Mouse (Mus musculus) ES-Bruce4 (cell line): ENCODE data around the gene Sox5. TPM values are rescaled to one million over a fixed set of nuclear protein-coding genes. Genes with fewer than 3 reads are reported as not detected.

Experiments used
- H3K27ac ChIP-seq: 2 replicates; pipeline ENCODE4 v1.5.1; 2012; ENCODE audit warnings: low read length, inconsistent platforms; ENCODE audit not compliant: insufficient read depth
- H3K27me3 ChIP-seq: 2 replicates; pipeline ENCODE4 v1.6.1; 2012; ENCODE audit warnings: mild to moderate bottlenecking, low read length, inconsistent platforms; ENCODE audit not compliant: control insufficient read depth, poor library complexity, insufficient read depth, severe bottlenecking
- H3K36me3 ChIP-seq: 2 replicates; pipeline ENCODE4 v1.6.1; 2012; ENCODE audit warnings: inconsistent platforms, mild to moderate bottlenecking, low read length, moderate library complexity; ENCODE audit not compliant: control insufficient read depth, poor library complexity, insufficient read depth, severe bottlenecking
- H3K4me1 ChIP-seq: one replicate; pipeline ENCODE4 v1.8.1; 2011; ENCODE audit warnings: low read length; ENCODE audit not compliant: control insufficient read depth, insufficient read depth
- H3K4me3 ChIP-seq: 2 replicates; pipeline ENCODE4 v1.5.1; 2011; ENCODE audit warnings: low read depth, mild to moderate bottlenecking, low read length
- H3K9ac ChIP-seq: 2 replicates; pipeline ENCODE4 v1.6.1; 2012; ENCODE audit warnings: low read depth, mild to moderate bottlenecking, inconsistent platforms; ENCODE audit not compliant: poor library complexity, severe bottlenecking
- H3K9me3 ChIP-seq: replicated peaks from 2 replicates; pipeline ENCODE4 v1.6.1; 2012; ENCODE audit warnings: mild to moderate bottlenecking, low read length, inconsistent platforms; ENCODE audit not compliant: control insufficient read depth, poor library complexity, insufficient read depth, severe bottlenecking
- CTCF ChIP-seq: IDR thresholded peaks from one replicate; pipeline ENCODE4 v1.8.1; 2011; ENCODE audit warnings: low read depth, low read length
- EP300 ChIP-seq: IDR thresholded peaks from 2 replicates; pipeline ENCODE4 v1.6.1; 2011; ENCODE audit warnings: low read depth, low read length; ENCODE audit not compliant: insufficient read depth
- POLR2A ChIP-seq: IDR thresholded peaks from one replicate; pipeline ENCODE4 v1.8.1; 2011; ENCODE audit warnings: low read length; ENCODE audit not compliant: insufficient read depth
- polyA plus RNA-seq: library from polyadenylated mRNA; stranded (reverse); fragments of >200 nt; gene quantifications from 2 replicates; pipeline ENCODE4 v1.2.4, GENCODE M21; 2011; ENCODE audit warnings: low read depth; ENCODE audit not compliant: missing spikeins, insufficient read depth, insufficient read length

Gene Sox5
- polyA plus RNA-seq, 1 experiment = not detected

DNA sequence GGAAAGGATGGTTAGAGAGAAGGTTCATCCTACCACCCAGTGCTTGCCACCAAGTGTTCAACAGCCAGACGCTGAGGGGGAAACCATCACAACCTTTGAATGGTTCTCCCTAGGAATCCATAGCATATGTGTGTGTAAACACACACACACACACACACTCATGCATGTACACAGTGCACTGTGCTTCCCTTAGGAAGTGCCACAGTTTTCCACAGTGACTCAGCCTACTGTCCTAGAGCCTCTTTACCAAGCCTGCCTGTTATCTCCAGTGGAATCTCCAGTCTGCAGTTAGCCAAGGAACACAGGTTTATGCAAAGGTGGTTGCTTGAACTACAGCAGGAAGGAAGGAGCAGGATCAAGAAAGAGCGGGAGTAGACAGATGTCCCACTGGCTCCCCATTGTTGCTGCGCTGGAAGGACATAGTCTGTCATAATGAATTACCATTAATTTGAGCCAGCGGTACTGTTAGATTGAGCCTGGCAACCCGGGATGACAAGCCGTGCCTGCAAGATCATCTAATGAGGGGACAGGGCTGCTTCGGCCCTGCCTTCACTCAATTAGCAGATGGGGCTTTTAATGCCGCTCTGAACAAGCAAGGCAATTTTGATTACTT is 335.9 kb downstream of the Sox5 start:
- no peak overlapping the region for H3K27ac ChIP-seq
- no peaks in the 10 kb centered on the region for H3K36me3 ChIP-seq
- H3K9ac ChIP-seq = no peak overlapping the region
- H3K4me3 ChIP-seq = no peak overlapping the region
- H3K27me3 ChIP-seq = no peaks in the 10 kb centered on the region
- TF ChIP-seq POLR2A (no peak), EP300 (no peak), CTCF (no peak)
- no peaks in the 10 kb centered on the region for H3K9me3 ChIP-seq
- H3K4me1 ChIP-seq = peaks cover 2% of the 10 kb centered on the region

DNA sequence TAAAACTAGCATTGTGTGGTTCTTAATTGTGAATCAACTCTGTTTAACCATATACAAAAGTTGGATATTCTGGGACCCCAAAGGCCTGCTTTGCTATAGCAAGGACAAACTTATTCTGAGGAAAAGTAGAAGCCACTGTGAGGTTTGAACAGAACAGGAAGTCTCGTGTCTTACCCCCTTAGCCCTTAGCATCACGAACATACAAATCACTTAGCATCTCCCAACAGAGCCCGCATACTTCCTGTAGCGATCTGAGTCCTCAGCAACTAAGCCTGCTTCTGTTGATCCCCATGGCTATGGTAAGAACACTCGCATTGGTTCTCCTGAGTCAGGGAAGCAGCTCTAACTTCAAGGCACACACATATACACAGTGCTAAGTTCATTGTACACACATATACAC is 337.4 kb downstream of the Sox5 start:
- no peak for TF ChIP-seq CTCF
- no peak for TF ChIP-seq EP300
- no peak for TF ChIP-seq POLR2A
- H3K9me3 ChIP-seq = no peaks in the 10 kb centered on the region
- no peaks in the 10 kb centered on the region for H3K27me3 ChIP-seq
- H3K36me3 ChIP-seq = no peaks in the 10 kb centered on the region
- no peak overlapping the region for H3K27ac ChIP-seq
- H3K4me3 ChIP-seq = no peak overlapping the region
- peaks cover 2% of the 10 kb centered on the region for H3K4me1 ChIP-seq
- no peak overlapping the region for H3K9ac ChIP-seq

DNA sequence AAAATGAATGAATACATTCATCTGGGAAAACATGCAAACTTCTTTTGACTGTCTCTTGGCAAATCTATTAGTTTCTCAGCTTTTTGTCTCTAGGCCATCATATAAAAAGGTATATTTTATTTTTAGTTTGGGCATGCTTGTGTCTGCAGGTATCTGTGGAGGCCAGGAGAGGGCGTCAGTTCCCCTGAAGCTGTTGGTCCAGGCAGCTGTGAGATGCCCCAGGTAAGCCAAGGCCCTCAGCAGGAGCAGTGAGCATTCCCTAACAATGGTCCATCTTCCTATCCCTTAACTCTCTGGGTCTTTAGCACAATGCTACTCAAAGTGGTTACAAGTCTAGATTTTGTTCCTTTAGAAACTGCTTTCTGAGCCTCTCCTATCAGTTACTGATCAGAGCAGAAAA is 338.1 kb downstream of the Sox5 start:
- H3K9me3 ChIP-seq = no peaks in the 10 kb centered on the region
- no peaks in the 10 kb centered on the region for H3K27me3 ChIP-seq
- H3K36me3 ChIP-seq = no peaks in the 10 kb centered on the region
- TF ChIP-seq CTCF (peak; percentile 50), POLR2A (no peak)
- H3K4me1 ChIP-seq = peaks cover 2% of the 10 kb centered on the region
- H3K27ac ChIP-seq = no peak overlapping the region
- no peak overlapping the region for H3K4me3 ChIP-seq
- H3K9ac ChIP-seq = no peak overlapping the region

DNA sequence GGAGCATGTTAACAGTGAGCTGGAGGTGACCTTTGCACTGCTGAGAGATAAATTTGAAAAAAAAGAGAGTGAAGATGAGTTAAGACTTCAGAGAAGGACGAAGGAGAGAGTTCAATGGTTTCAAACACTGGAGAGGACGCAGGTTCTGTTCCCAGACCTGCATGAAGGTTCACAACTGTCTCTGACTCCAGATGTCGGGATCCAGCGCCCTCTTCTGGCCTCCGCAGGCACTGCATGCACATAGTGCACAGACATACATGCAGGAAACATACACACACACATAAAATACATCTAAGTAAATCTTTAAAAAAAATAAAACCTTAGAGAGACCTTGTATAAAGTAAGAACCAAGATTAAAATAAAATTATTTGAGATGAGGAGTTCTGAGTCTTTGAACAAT is 352.5 kb downstream of the Sox5 start:
- H3K9me3 ChIP-seq = no peaks in the 10 kb centered on the region
- H3K9ac ChIP-seq = no peak overlapping the region
- H3K36me3 ChIP-seq = no peaks in the 10 kb centered on the region
- no peak overlapping the region for H3K27ac ChIP-seq
- no peak overlapping the region for H3K4me3 ChIP-seq
- H3K27me3 ChIP-seq = no peaks in the 10 kb centered on the region
- H3K4me1 ChIP-seq = no peaks in the 10 kb centered on the region
- TF ChIP-seq EP300 (no peak), CTCF (peak; percentile 63)

DNA sequence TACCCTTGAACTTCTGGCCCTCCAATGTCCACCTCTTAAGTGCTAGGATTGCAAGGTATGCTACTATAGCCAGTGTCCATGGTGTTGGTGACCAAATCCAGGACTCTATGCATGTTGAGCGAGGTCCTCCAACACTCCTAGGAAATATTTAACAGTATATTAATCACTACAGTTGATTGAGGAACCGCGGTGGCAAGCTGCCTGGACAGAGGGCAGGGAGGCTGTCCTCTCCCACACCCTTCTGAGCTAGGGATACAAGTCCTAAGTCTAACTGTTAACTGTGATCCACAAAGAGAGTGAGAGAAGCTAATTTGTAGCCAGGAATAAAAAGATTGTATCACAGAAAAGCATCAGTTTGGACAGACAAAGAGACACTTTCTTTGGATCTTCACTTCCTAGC is 373.7 kb downstream of the Sox5 start:
- no peaks in the 10 kb centered on the region for H3K36me3 ChIP-seq
- no peak overlapping the region for H3K4me3 ChIP-seq
- H3K27ac ChIP-seq = no peak overlapping the region
- no peak for TF ChIP-seq CTCF
- no peak for TF ChIP-seq EP300
- no peak for TF ChIP-seq POLR2A
- no peaks in the 10 kb centered on the region for H3K4me1 ChIP-seq
- H3K27me3 ChIP-seq = no peaks in the 10 kb centered on the region
- H3K9ac ChIP-seq = no peak overlapping the region
- H3K9me3 ChIP-seq = no peaks in the 10 kb centered on the region

DNA sequence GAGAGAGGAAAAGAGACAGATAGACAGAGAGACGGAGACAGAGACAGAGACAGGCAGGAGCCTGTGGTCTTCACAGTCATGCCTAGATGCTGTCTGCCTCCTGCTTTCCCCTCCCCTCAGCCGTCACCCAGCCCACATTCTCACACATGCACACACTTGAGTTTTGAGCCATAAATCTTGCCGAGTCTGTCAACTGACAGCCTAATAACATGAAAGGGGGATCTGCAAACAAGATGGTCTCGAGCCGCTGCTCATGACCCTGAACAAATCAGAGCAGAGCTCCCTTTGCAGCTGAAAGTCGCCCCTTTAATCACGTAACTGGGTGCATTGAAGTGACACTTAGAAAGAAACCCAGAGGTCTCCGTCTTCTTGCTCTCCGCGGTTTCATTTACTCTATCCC is 383.7 kb downstream of the Sox5 start:
- no peak overlapping the region for H3K27ac ChIP-seq
- TF ChIP-seq CTCF = no peak
- no peak for TF ChIP-seq EP300
- no peak for TF ChIP-seq POLR2A
- no peaks in the 10 kb centered on the region for H3K27me3 ChIP-seq
- no peaks in the 10 kb centered on the region for H3K36me3 ChIP-seq
- no peaks in the 10 kb centered on the region for H3K9me3 ChIP-seq
- H3K4me1 ChIP-seq = no peaks in the 10 kb centered on the region
- H3K4me3 ChIP-seq = no peak overlapping the region
- no peak overlapping the region for H3K9ac ChIP-seq
